Mouse (Mus musculus) E14TG2a.4 (cell line): Measurements from ENCODE around the gene Atp8a2.

Source experiments
- CTCF ChIP-seq: conservative IDR thresholded peaks from 2 replicates; pipeline ENCODE4 v1.5.1; 2014; ENCODE audit warnings: low read length
- NANOG ChIP-seq: IDR thresholded peaks from 2 replicates; pipeline ENCODE4 v1.6.1; 2014; ENCODE audit warnings: borderline replicate concordance, low read length, mixed read lengths
- POU5F1 ChIP-seq: IDR thresholded peaks from 2 replicates; pipeline ENCODE4 v1.6.1; 2014; ENCODE audit warnings: low read length, borderline replicate concordance

- TF ChIP-seq CTCF (no peak), POU5F1 (no peak), NANOG (no peak)
Measured at GRCm38 (mm10) chr14:59971221-59971730, 225.7 kb downstream of the Atp8a2 start.
